Mouse (Mus musculus): ENCODE measurements around the gene Syce1. TPM values are rescaled to one million over a fixed set of nuclear protein-coding genes. Genes with fewer than 3 reads are reported as not detected.

Gene Syce1
- polyA plus RNA-seq, 1 experiment from 2014 or later, result 0.16 TPM

DNA sequence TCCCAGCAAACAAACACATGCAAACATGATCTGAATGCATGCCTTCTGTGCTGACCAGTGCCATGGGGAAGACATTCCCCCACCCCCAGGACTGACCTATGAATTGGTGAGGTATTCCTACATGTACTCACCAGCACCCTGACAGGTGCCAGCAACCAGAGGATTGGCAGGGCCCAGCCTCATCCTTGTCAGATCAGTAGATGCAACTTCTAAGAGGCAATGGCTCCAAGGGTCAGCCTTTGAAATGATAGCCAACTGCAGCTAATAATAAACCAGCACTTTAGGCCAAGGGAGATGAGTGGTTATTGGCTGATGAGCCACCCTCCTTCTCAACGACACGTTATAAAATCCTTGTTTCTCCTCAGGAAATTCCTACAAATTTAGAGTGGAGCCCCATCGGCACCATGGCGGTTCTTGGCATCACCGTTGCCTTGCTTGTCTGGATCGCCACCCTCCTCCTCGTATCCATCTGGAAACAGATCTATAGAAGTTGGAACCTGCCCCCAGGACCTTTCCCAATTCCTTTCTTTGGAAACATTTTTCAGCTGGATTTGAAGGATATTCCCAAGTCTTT is 24.1 kb downstream of the Syce1 start, which contains the start of gene Cyp2e1:
TSS of gene Cyp2e1 (plus strand) at position 293 of the 574 bp plus-strand sequence.
- WGBS, result 81% methylated on average over 7 of the region's 7 CpGs
- no peak for TF ChIP-seq CTCF (IDR thresholded peaks at IDR 0.05; ENCODE audit: low read depth)
- TF ChIP-seq EP300 (optimal IDR thresholded peaks at IDR 0.05), result no peak
- no peak for DNase-seq (ENCODE audit: low spot score)
- no peak within 1 kb of the TSS for H3K4me2 ChIP-seq (replicated peaks; ENCODE audit: low read depth)
- no peaks in the 10 kb centered on the region for H3K27me3 ChIP-seq (ENCODE audit: control insufficient read depth, insufficient read depth, low read length)
- ATAC-seq (ENCODE audit: low FRiP score, low TSS enrichment), result no peak
- H3K27ac ChIP-seq (replicated peaks), result no peak within 1 kb of the TSS
- H3K4me3 ChIP-seq (ENCODE audit: low read depth, low read length), result no peak within 1 kb of the TSS
- H3K9ac ChIP-seq (ENCODE audit: low read length), result no peak within 1 kb of the TSS
- no peaks in the 10 kb centered on the region for H3K36me3 ChIP-seq (ENCODE audit: control insufficient read depth, insufficient read depth, low read length)
- H3K4me1 ChIP-seq (replicated peaks; ENCODE audit: control insufficient read depth, insufficient read depth), result no peaks in the 10 kb centered on the region
- no peaks in the 10 kb centered on the region for H3K9me3 ChIP-seq (ENCODE audit: control insufficient read depth, low read length)

DNA sequence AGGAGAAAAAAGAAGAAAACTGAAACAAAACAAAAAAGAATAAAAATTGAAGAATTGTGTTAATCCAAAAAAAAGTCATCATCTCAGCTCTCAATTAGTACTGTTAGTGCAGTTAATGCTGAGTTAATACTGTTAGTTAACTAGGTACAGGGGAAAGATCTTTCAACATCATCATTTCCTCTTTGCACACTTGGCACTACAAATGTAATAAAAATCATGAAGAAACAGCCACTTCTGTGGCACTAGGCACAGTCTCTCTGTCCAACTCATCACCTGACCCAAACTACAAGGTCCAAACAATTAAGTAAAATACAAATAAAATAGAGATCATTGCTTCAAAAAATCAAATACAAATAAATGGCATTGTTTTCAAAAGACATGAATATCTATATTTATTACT is 27.0 kb downstream of the Syce1 start:
- no peak for TF ChIP-seq EP300 (optimal IDR thresholded peaks at IDR 0.05)
- TF ChIP-seq CTCF (IDR thresholded peaks at IDR 0.05; ENCODE audit: low read depth), result no peak
- DNase-seq (ENCODE audit: low spot score) (no peak), ATAC-seq (ENCODE audit: low FRiP score, low TSS enrichment) (no peak)
- H3K4me1 ChIP-seq (replicated peaks; ENCODE audit: control insufficient read depth, insufficient read depth), result no peaks in the 10 kb centered on the region
- no peaks in the 10 kb centered on the region for H3K27me3 ChIP-seq (ENCODE audit: control insufficient read depth, insufficient read depth, low read length)
- H3K9ac ChIP-seq (ENCODE audit: low read length), result no peak overlapping the region
- no peak overlapping the region for H3K4me3 ChIP-seq (ENCODE audit: low read depth, low read length)
- no peak overlapping the region for H3K4me2 ChIP-seq (replicated peaks; ENCODE audit: low read depth)
- H3K27ac ChIP-seq (replicated peaks), result no peak overlapping the region
- no peaks in the 10 kb centered on the region for H3K36me3 ChIP-seq (ENCODE audit: control insufficient read depth, insufficient read depth, low read length)
- H3K9me3 ChIP-seq (ENCODE audit: control insufficient read depth, low read length), result no peaks in the 10 kb centered on the region

DNA sequence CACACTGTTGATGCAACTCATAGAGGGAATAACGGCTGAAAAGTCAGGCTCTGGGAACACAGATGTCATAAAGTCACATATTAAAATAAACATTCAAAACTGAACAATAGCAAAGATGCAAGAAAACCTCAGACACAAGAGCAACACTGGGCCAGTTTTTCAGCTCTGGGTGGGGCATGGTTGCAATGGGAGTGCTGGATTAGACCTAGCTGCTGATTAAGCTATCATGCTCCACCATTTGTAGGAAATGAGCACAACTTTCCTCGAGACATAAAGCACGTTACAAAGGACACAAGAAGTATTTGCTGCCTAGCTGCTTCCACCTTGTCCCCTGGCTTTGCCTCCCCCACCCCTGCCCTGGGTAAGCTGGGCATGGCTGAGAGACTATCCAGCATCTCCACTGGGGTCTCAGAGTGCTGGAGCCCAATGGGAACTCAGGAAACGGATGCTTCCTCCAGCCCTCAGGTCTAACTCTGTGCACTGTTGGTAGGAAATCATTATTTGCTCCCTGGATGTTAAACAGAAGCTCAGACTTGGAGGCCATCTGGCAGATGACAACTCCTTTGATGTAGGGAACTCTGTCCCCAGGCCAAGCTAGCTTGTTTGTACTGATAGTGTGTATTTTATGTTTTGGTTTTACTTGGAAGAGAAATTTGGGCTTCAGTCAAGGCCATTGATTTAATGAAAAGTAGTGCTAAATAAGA is 31.3 kb downstream of the Syce1 start:
- WGBS, result 53% methylated on average over 4 of the region's 4 CpGs
- Histone ChIP-seq H3K9ac (ENCODE audit: low read length) (no peak overlapping the region), H3K36me3 (ENCODE audit: control insufficient read depth, insufficient read depth, low read length) (no peaks in the 10 kb centered on the region), H3K4me3 (ENCODE audit: low read depth, low read length) (no peak overlapping the region), H3K9me3 (ENCODE audit: control insufficient read depth, low read length) (no peaks in the 10 kb centered on the region), H3K27me3 (ENCODE audit: control insufficient read depth, insufficient read depth, low read length) (no peaks in the 10 kb centered on the region), H3K27ac (replicated peaks) (no peak overlapping the region), H3K4me1 (replicated peaks; ENCODE audit: control insufficient read depth, insufficient read depth) (no peaks in the 10 kb centered on the region), H3K4me2 (replicated peaks; ENCODE audit: low read depth) (no peak overlapping the region)
- no peak for DNase-seq (ENCODE audit: low spot score)
- TF ChIP-seq CTCF (IDR thresholded peaks at IDR 0.05; ENCODE audit: low read depth) (no peak), EP300 (optimal IDR thresholded peaks at IDR 0.05) (no peak)
- ATAC-seq (ENCODE audit: low FRiP score, low TSS enrichment), result no peak

- Histone ChIP-seq H3K36me3 (ENCODE audit: control insufficient read depth, insufficient read depth, low read length) (no peaks in the 10 kb centered on the region), H3K4me3 (ENCODE audit: low read depth, low read length) (no peak overlapping the region), H3K27me3 (ENCODE audit: control insufficient read depth, insufficient read depth, low read length) (no peaks in the 10 kb centered on the region), H3K9ac (ENCODE audit: low read length) (no peak overlapping the region), H3K4me2 (replicated peaks; ENCODE audit: low read depth) (no peak overlapping the region), H3K9me3 (ENCODE audit: control insufficient read depth, low read length) (no peaks in the 10 kb centered on the region), H3K4me1 (replicated peaks; ENCODE audit: control insufficient read depth, insufficient read depth) (no peaks in the 10 kb centered on the region), H3K27ac (replicated peaks) (no peak overlapping the region)
- DNase-seq (ENCODE audit: low spot score) (no peak), ATAC-seq (ENCODE audit: low FRiP score, low TSS enrichment) (no peak)
- TF ChIP-seq CTCF (IDR thresholded peaks at IDR 0.05; ENCODE audit: low read depth) (no peak), EP300 (optimal IDR thresholded peaks at IDR 0.05) (no peak)
Observed at GRCm38 (mm10) chr7:140754556-140754955, 33.1 kb downstream of the Syce1 start.

DNA sequence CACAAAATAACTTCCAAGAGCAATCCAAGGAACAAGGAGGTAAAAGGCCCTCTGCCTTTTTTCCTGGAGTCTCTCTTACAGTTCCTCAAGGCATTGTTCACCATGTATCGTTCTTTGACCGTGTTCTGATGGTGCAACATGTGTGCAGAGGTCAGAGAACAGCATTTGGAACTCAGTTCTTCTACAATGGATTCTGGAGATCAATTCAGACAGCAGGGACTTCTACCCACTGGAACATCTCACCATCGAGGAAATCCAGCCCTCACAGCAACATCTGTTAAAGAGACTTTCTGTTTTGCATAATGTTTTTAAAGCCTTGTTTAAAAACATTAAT is 38.9 kb downstream of the Syce1 start:
- no peak overlapping the region for H3K27ac ChIP-seq (replicated peaks)
- no peaks in the 10 kb centered on the region for H3K36me3 ChIP-seq (ENCODE audit: control insufficient read depth, insufficient read depth, low read length)
- ATAC-seq (ENCODE audit: low FRiP score, low TSS enrichment), result no peak
- no peak overlapping the region for H3K4me3 ChIP-seq (ENCODE audit: low read depth, low read length)
- no peak overlapping the region for H3K9ac ChIP-seq (ENCODE audit: low read length)
- H3K27me3 ChIP-seq (ENCODE audit: control insufficient read depth, insufficient read depth, low read length), result no peaks in the 10 kb centered on the region
- 73% methylated on average over 3 of the region's 3 CpGs for WGBS
- TF ChIP-seq EP300 (optimal IDR thresholded peaks at IDR 0.05) (no peak), CTCF (IDR thresholded peaks at IDR 0.05; ENCODE audit: low read depth) (no peak)
- no peaks in the 10 kb centered on the region for H3K4me1 ChIP-seq (replicated peaks; ENCODE audit: control insufficient read depth, insufficient read depth)
- H3K4me2 ChIP-seq (replicated peaks; ENCODE audit: low read depth), result no peak overlapping the region
- DNase-seq (ENCODE audit: low spot score), result no peak
- H3K9me3 ChIP-seq (ENCODE audit: control insufficient read depth, low read length), result no peaks in the 10 kb centered on the region

GRCm38 (mm10) chr7:140748116-140748826 is 39.4 kb downstream of the Syce1 start:
- ATAC-seq (ENCODE audit: low FRiP score, low TSS enrichment) (no peak), DNase-seq (ENCODE audit: low spot score) (no peak)
- WGBS, result 73% methylated on average over 6 of the region's 6 CpGs
- no peaks in the 10 kb centered on the region for H3K36me3 ChIP-seq (ENCODE audit: control insufficient read depth, insufficient read depth, low read length)
- no peak overlapping the region for H3K27ac ChIP-seq (replicated peaks)
- TF ChIP-seq EP300 (optimal IDR thresholded peaks at IDR 0.05) (no peak), CTCF (IDR thresholded peaks at IDR 0.05; ENCODE audit: low read depth) (no peak)
- H3K4me3 ChIP-seq (ENCODE audit: low read depth, low read length), result no peak overlapping the region
- H3K4me1 ChIP-seq (replicated peaks; ENCODE audit: control insufficient read depth, insufficient read depth), result no peaks in the 10 kb centered on the region
- no peaks in the 10 kb centered on the region for H3K27me3 ChIP-seq (ENCODE audit: control insufficient read depth, insufficient read depth, low read length)
- no peak overlapping the region for H3K9ac ChIP-seq (ENCODE audit: low read length)
- H3K9me3 ChIP-seq (ENCODE audit: control insufficient read depth, low read length), result no peaks in the 10 kb centered on the region
- no peak overlapping the region for H3K4me2 ChIP-seq (replicated peaks; ENCODE audit: low read depth)
